Comparison of ENCODE assay signal across 21 mouse cellular contexts in the genomic region with DNA sequence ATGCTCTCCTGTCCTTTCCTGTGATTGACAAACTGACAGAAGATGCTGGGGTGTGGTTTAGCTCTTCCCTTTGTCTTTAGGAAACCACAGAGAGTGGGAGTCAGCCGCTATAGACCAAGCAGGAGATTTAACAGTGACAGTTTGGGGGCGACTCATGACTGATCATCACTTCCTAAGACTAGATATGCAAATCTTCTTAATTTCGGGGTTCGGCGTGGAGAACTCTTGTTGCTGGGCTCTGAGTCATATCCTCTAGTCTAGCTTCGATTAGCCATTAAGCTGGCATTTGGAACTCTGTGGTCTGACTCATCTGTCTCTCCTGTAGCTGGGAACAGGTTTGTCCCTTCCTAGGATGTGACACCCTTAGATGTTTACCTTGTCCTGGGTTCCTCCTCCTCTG.
A peak's percentile ranks its signal among the peaks of the same experiment; 100 is the strongest.
DNase-seq lines count a peak whose midpoint lies in the region; ATAC-seq and TF ChIP-seq lines count a peak whose summit lies in the region.
"Had no signal": no experiment of that assay in that cellular context is flagged by ENCODE, and none has a peak within 500 bp of the region (broad histone marks: within the 10 kb centered on the region; RNA-seq: fewer than 3 reads in every experiment).

No protein-coding gene starts in this region.

- no peak overlapping the region for H3K27ac ChIP-seq in heart, embryonic 10.5 days
- no peak overlapping the region for H3K27ac ChIP-seq in lung, postnatal 0 days (ENCODE audit: low read length)
- H3K27ac ChIP-seq: embryonic facial prominence, embryonic 10.5 days; forebrain, embryonic 13.5 days; heart, embryonic 15.5 days; hindbrain, embryonic 14.5 days had no signal

- WGBS in heart, embryonic 10.5 days = 44% methylated on average over 6 of the region's 6 CpGs
- WGBS in lung, postnatal 0 days = 52% methylated on average over 6 of the region's 6 CpGs

- no peak for TF ChIP-seq EP300 in lung, postnatal 0 days (IDR thresholded peaks at IDR 0.05)

- H3K4me1 ChIP-seq in heart, embryonic 10.5 days = peaks cover 14% of the 10 kb centered on the region; the same call in 1 of the 2 replicates
- H3K4me1 ChIP-seq in lung, postnatal 0 days (ENCODE audit: insufficient read depth, low read depth, low read length) = no peaks in the 10 kb centered on the region
- H3K4me1 ChIP-seq: heart, embryonic 15.5 days had no signal

- H3K4me3 ChIP-seq in heart, embryonic 10.5 days = no peak overlapping the region
- H3K4me3 ChIP-seq in lung, postnatal 0 days (ENCODE audit: low read depth, low read length) = no peak overlapping the region
- H3K4me3 ChIP-seq: embryonic facial prominence, embryonic 10.5 days; forebrain, embryonic 13.5 days; heart, embryonic 15.5 days had no signal

- no peaks in the 10 kb centered on the region for H3K9me3 ChIP-seq in heart, embryonic 10.5 days
- H3K9me3 ChIP-seq in lung, postnatal 0 days (ENCODE audit: low read length) = no peaks in the 10 kb centered on the region; the same call in 1 of the 2 replicates
- H3K9me3 ChIP-seq: embryonic facial prominence, embryonic 10.5 days; forebrain, embryonic 13.5 days; heart, embryonic 15.5 days had no signal

- H3K27me3 ChIP-seq in heart, embryonic 10.5 days (ENCODE audit: insufficient read depth, poor library complexity, severe bottlenecking) = peaks cover 28% of the 10 kb centered on the region
- no peaks in the 10 kb centered on the region for H3K27me3 ChIP-seq in Patski
- no peaks in the 10 kb centered on the region for H3K27me3 ChIP-seq in lung, postnatal 0 days (replicated peaks; ENCODE audit: insufficient read depth, low read length)
- H3K27me3 ChIP-seq: CH12.LX had no signal

- ATAC-seq in Patski = peak; percentile 47
- ATAC-seq in lung, postnatal 0 days = no peak
- ATAC-seq: forebrain, embryonic 13.5 days; forebrain, postnatal 0 days had no signal

- peak; percentile 33 for DNase-seq in heart, adult 11 months
- DNase-seq in heart, embryonic 10.5 days (ENCODE audit: low spot score) = no peak
- DNase-seq in left cerebral cortex, adult 9 months (ENCODE audit: low spot score in 2 of 2) = peak; percentile 28 to 32
- DNase-seq in left cerebral cortex, postnatal 14 days (ENCODE audit: low spot score in 2 of 2) = no peak
- DNase-seq in 416B (ENCODE audit: low read depth) (peak; percentile 3), Patski (ENCODE audit: low read depth, low spot score) (peak; percentile 31)
- no peak for DNase-seq in lung, postnatal 0 days (ENCODE audit: low spot score)
- no peak for DNase-seq in spleen, postnatal 4 days (ENCODE audit: low spot score in 2 of 2)
- DNase-seq: adrenal gland, postnatal 14 days; cerebellum, adult 2 months; cerebellum, postnatal 10 days; forebrain, postnatal 0 days; gastrocnemius, postnatal 36 days; heart, adult 18-20 months; heart, postnatal 14 days had no signal

- POLR2A ChIA-PET in Patski (lab: Charles Lee) = interaction anchor here (0.8 to 1.1 kb wide), 2 partner anchors 14 to 23 kb away, joined by 3 read pairs; no protein-coding TSS in a partner anchor

- no peak overlapping the region for H3K9ac ChIP-seq in lung, postnatal 0 days (replicated peaks; ENCODE audit: low read depth)
- H3K9ac ChIP-seq: forebrain, embryonic 13.5 days; forebrain, postnatal 0 days; heart, embryonic 15.5 days; hindbrain, embryonic 14.5 days had no signal

- CTCF ChIA-PET in Patski (lab: Charles Lee) = interaction anchor here (1.1 kb wide), 1 partner anchor 23 kb away, joined by 3 read pairs; no protein-coding TSS in a partner anchor

- no peaks in the 10 kb centered on the region for H3K36me3 ChIP-seq in heart, embryonic 10.5 days
- H3K36me3 ChIP-seq in lung, postnatal 0 days (ENCODE audit: insufficient read depth, low read length) = no peaks in the 10 kb centered on the region
- H3K36me3 ChIP-seq: embryonic facial prominence, embryonic 10.5 days; heart, embryonic 15.5 days had no signal

- TF ChIP-seq CTCF in Patski (IDR thresholded peaks at IDR 0.05) = no peak
- TF ChIP-seq CTCF in lung, postnatal 0 days (IDR thresholded peaks at IDR 0.05) = no peak

- intact Hi-C loops in left cerebral cortex, postnatal 14 days (cut with DNase I) = no loop called here

- no peak overlapping the region for H3K4me2 ChIP-seq in lung, postnatal 0 days (replicated peaks; ENCODE audit: low read depth, low read length)
- H3K4me2 ChIP-seq: forebrain, embryonic 13.5 days; heart, embryonic 11.5 days; heart, embryonic 15.5 days; hindbrain, embryonic 14.5 days had no signal

- in situ Hi-C loops in Patski (cut with MboI; ENCODE audit: low pct_unique_long_range_greater_than_20kb) = loop anchor here (10.0 to 25.0 kb wide), 2 partner anchors 139 to 267 kb away; no protein-coding TSS in a partner anchor

Comparison
In these comparisons a context has a peak if more than half of its experiments do, and no peak if none do; other contexts are left out.
1. DNase-seq: peak in heart, adult 11 months (single experiment), left cerebral cortex, adult 9 months (2 of 2), 416B (single experiment) and Patski (single experiment); none in heart, embryonic 10.5 days (single experiment), left cerebral cortex, postnatal 14 days (0 of 2), lung, postnatal 0 days (single experiment) and spleen, postnatal 4 days (0 of 2).